Mouse (Mus musculus): ENCODE results near the gene Rnf121.

DNA sequence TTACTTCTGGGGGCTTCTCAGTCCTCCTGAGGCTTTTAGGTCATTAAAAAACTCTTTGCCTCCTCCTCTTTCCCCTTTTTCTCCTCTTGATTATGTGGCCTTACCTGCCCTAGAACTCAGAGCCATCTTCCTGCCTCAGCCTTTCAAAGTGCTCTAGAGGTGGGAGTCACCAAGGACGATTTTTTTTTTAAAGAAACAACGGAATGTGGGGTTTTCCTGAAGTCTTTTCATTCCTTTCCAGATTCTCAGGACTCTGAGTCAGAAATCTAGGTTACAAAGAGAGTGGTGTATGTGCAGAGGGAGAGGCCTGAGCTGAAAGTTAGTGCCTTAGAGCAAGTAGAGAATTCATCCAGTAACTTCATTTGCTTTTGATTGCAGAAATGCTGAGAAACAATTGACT, 93.5 kb downstream of the Rnf121 start:
- TF ChIP-seq CTCF (conservative IDR thresholded peaks at IDR 0.05; ENCODE audit: low read length) (no peak), NANOG (IDR thresholded peaks at IDR 0.05; ENCODE audit: borderline replicate concordance, low read length) (no peak)
